Mouse (Mus musculus) liver, embryonic 14 days (tissue): ENCODE measurements around the gene Limd1. TPM values are rescaled to one million over a fixed set of nuclear protein-coding genes. Genes with fewer than 3 reads are reported as not detected.

Experiments
- polyA plus RNA-seq: library from polyadenylated mRNA; depleted of rRNA; stranded (reverse); fragments of >200 nt; gene quantifications from 2 replicates; pipeline ENCODE4 v1.2.3, GENCODE M21; 2012; rRNA removed

Gene Limd1
- polyA plus RNA-seq: 10.9 and 12.9 TPM in 2 replicates

DNA sequence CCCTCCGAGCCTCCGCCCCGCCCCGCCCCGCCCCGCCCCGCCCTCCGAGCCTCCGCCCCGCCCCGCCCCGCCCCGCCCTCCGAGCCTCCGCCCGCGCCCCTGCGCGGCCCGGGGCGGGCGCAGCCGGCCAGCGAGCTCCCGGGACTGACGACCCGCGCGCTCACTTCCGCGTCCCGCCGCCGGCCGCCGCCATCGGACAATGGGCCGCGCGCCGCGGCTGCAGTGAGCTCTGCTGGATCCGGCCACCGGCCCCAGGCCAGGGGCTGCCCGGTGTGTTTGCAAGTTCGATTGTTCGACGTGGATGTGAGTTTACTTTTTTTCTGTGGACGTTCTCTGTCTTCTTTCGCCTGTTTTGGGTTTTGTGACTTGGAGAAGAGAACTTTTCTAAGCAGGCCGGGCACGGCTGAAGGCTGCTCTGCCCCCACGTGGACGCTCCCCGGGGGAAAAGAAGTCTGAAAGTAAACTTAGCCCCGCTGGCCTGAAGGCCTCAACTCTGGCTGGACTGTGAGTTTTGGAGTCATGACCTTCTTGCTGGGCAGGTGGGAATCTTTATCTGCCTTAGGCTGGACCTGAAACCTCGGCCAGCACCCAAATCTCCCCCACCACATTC is at the start of gene Limd1:
Limd1 (plus strand) TSS at position 121 of the 610 bp plus-strand sequence.

DNA sequence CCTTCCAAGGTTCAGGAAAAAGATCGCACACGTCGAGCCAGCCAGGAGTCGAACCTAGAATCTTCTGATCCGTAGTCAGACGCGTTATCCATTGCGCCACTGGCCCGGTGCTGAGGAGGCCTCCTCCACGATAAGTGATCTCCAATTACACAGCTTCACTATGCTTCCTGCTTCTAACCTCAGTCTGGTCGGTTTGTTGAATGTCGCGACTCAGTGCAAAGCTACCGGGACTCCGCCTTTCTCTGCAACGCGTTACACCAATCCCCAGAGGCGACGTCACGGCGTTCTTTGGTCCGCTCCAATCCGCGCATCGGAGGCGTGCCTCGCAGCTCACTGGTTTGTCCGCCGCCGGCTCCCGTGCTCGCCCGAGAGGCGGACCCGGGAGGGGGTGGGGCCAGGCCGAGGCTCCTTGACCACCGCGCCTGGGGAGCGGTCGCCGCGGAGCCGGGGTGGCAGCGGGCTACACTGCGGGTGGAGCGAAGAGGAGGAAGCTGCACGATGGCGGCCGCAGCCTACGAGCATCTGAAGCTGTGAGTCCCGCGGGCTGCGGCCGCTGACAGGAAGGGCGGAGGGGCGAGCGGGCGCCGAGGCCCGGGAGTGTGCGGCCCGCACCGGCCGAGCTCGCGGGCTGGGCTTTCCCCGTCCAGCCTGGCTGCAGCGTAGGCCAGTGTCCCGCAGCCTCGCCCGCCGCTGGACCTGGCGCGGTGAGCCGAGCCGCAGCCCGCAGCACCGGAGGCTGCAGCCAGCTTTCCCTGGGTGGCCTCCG is 51.1 kb downstream of the Limd1 start, which contains the start of gene Sacm1l:
Sacm1l (plus strand) TSS at position 368 of the 766 bp plus-strand sequence.

Other genes with a start within 250 kb of the Limd1 start
- 2.4 TPM in 2 replicates for gene Tmem158, start 217.9 kb upstream of the Limd1 start, polyA plus RNA-seq
- gene Lars2, start 111.8 kb upstream of the Limd1 start, polyA plus RNA-seq: 214 and 294 TPM in 2 replicates
- 10.3 and 12.4 TPM in 2 replicates for gene Sacm1l, start 51.1 kb downstream of the Limd1 start, polyA plus RNA-seq
- gene Slc6a20b, start 153.9 kb downstream of the Limd1 start, polyA plus RNA-seq: 0.19 and 0.24 TPM in 2 replicates
- gene Ccr9, start 199.7 kb downstream of the Limd1 start, polyA plus RNA-seq: 0.11 and 0.21 TPM in 2 replicates
- 2.2 and 3.2 TPM in 2 replicates for gene Slc6a20a, start 200.2 kb downstream of the Limd1 start, polyA plus RNA-seq
- 6.9 and 7.0 TPM in 2 replicates for gene Lztfl1, start 239.0 kb downstream of the Limd1 start, polyA plus RNA-seq